Mouse (Mus musculus) gonadal fat pad, adult 2 months (tissue): ENCODE results near the gene Bod1l. TPM values are rescaled to one million over a fixed set of nuclear protein-coding genes. Genes with fewer than 3 reads are reported as not detected.

Experiments used
- DNase-seq: peaks from one replicate; pipeline ENCODE4 v3.0.0-alpha.2; 2012; ENCODE audit warnings: low read depth
- polyA plus RNA-seq: library from polyadenylated mRNA; depleted of rRNA; stranded (reverse); fragments of >200 nt; gene quantifications from 2 replicates; pipeline ENCODE4 v1.2.3, GENCODE M21; 2012; rRNA removed

The Bod1l gene
- 4.2 and 5.3 TPM in 2 replicates for polyA plus RNA-seq

- DNase-seq: peak; percentile 42
Measured at GRCm38 (mm10) chr5:41844147-41844529, at the start of gene Bod1l. TSS of gene Bod1l (minus strand) at chr5:41844315.

GRCm38 (mm10) chr5:41893351-41893750 lies 49.2 kb upstream of the Bod1l start:
- DNase-seq: no peak

GRCm38 (mm10) chr5:41890871-41891270 lies 46.8 kb upstream of the Bod1l start:
- no peak for DNase-seq

- DNase-seq: no peak
Measured at GRCm38 (mm10) chr5:41889245-41889849, 45.2 kb upstream of the Bod1l start.

GRCm38 (mm10) chr5:41888834-41889233 lies 44.7 kb upstream of the Bod1l start:
- DNase-seq: no peak

GRCm38 (mm10) chr5:41887738-41888137 lies 43.6 kb upstream of the Bod1l start:
- DNase-seq: no peak

- DNase-seq: no peak
Measured at GRCm38 (mm10) chr5:41884563-41884962, 40.4 kb upstream of the Bod1l start.

GRCm38 (mm10) chr5:41871164-41871563 lies 27.0 kb upstream of the Bod1l start:
- DNase-seq: no peak

- DNase-seq: no peak
Measured at GRCm38 (mm10) chr5:41855781-41856180, 11.7 kb upstream of the Bod1l start.

GRCm38 (mm10) chr5:41845558-41845937 lies 1.4 kb upstream of the Bod1l start:
- DNase-seq: no peak

GRCm38 (mm10) chr5:41844820-41845557 lies 874 bp upstream of the Bod1l start:
- no peak for DNase-seq

- DNase-seq: no peak
Measured at GRCm38 (mm10) chr5:41843419-41844146, 532 bp downstream of the Bod1l start.

- DNase-seq: no peak
Measured at GRCm38 (mm10) chr5:41842681-41843080, 1.4 kb downstream of the Bod1l start.

- DNase-seq: no peak
Measured at GRCm38 (mm10) chr5:41841735-41842134, 2.4 kb downstream of the Bod1l start.

- no peak for DNase-seq
Measured at GRCm38 (mm10) chr5:41830100-41830499, 14.0 kb downstream of the Bod1l start.

GRCm38 (mm10) chr5:41821158-41821557 lies 23.0 kb downstream of the Bod1l start:
- DNase-seq: no peak

GRCm38 (mm10) chr5:41820530-41820929 lies 23.6 kb downstream of the Bod1l start:
- no peak for DNase-seq

- DNase-seq: no peak
Measured at GRCm38 (mm10) chr5:41812516-41812915, 31.6 kb downstream of the Bod1l start.

- DNase-seq: no peak
Measured at GRCm38 (mm10) chr5:41811279-41811678, 32.8 kb downstream of the Bod1l start.

GRCm38 (mm10) chr5:41807383-41807782 lies 36.7 kb downstream of the Bod1l start:
- DNase-seq: no peak

GRCm38 (mm10) chr5:41806176-41806575 lies 37.9 kb downstream of the Bod1l start:
- DNase-seq: no peak

GRCm38 (mm10) chr5:41805085-41805484 lies 39.0 kb downstream of the Bod1l start:
- DNase-seq: no peak

- no peak for DNase-seq
Measured at GRCm38 (mm10) chr5:41804643-41805042, 39.5 kb downstream of the Bod1l start.
